Mouse (Mus musculus) kidney, postnatal 0 days (tissue): ENCODE results near the gene Grap. TPM values are rescaled to one million over a fixed set of nuclear protein-coding genes. Genes with fewer than 3 reads are reported as not detected.
"Not testable (repeated sequence)": the region's sequence is repeated elsewhere in the genome, so short reads cannot be mapped to it uniquely, and the experiment has no call there.

Source experiments
- ATAC-seq: fragments of 200-750 bp; cut with Nextera tagmentation; replicated peaks from 2 replicates; pipeline ENCODE4 v1.8.0; 2017; ENCODE audit warnings: low read depth, moderate number of reproducible peaks, moderate TSS enrichment, moderate library complexity; ENCODE audit not compliant: low FRiP score
- DNase-seq: peaks from one replicate; pipeline ENCODE4 v3.0.0-alpha.2; 2016; ENCODE audit warnings: low spot score
- H3K27ac ChIP-seq: fragments of 300-500 bp; sonication (generic); 2 replicates; pipeline ENCODE4 v1.5.1; 2014; ENCODE audit warnings: mild to moderate bottlenecking
- H3K27me3 ChIP-seq: fragments of 300-500 bp; sonication (generic); 2 replicates; pipeline ENCODE4 v1.6.1; 2014; ENCODE audit warnings: low read length, mixed read lengths; ENCODE audit not compliant: insufficient read depth
- H3K36me3 ChIP-seq: fragments of 300-500 bp; sonication (generic); 2 replicates; pipeline ENCODE4 v1.6.1; 2014; ENCODE audit warnings: low read length, mixed read lengths; ENCODE audit not compliant: insufficient read depth
- H3K4me1 ChIP-seq: fragments of 300-500 bp; sonication (generic); replicated peaks from 2 replicates; pipeline ENCODE4 v1.6.1; 2014; ENCODE audit warnings: antibody characterized with exemption, low read length, mixed read lengths; ENCODE audit not compliant: insufficient read depth
- H3K4me2 ChIP-seq: fragments of 300-500 bp; sonication (generic); 2 replicates; pipeline ENCODE4 v1.6.1; 2014; ENCODE audit warnings: mild to moderate bottlenecking, low read length, moderate library complexity, mixed read lengths
- H3K4me3 ChIP-seq: fragments of 300-500 bp; sonication (generic); replicated peaks from 2 replicates; pipeline ENCODE4 v1.5.1; 2014; ENCODE audit warnings: low read depth, low read length
- H3K9ac ChIP-seq: fragments of 300-500 bp; sonication (generic); 2 replicates; pipeline ENCODE4 v1.6.1; 2014; ENCODE audit warnings: low read depth, low read length
- H3K9me3 ChIP-seq: fragments of 300-500 bp; sonication (generic); replicated peaks from 2 replicates; pipeline ENCODE4 v1.6.1; 2016; ENCODE audit warnings: low read length, inconsistent platforms, mixed read lengths
- CTCF ChIP-seq: IDR thresholded peaks from 2 replicates; pipeline ENCODE4 v1.5.1; 2016; ENCODE audit warnings: antibody characterized with exemption, low read depth, mild to moderate bottlenecking, moderate library complexity
- WGBS: fragments of 180-500 bp; shearing (Covaris S2); extraction: QIAGEN DNeasy Blood & Tissue Kit; methylation state at CpG from one replicate; pipeline ENCODE4 v1.1.7; 2014; 5-methylcytosine and 5-hydroxymethylcytosine counted together
- polyA plus RNA-seq: library from polyadenylated mRNA; unstranded; fragments of >200 nt; fragmentation: Nextera tagmentation; extraction: Ambion mirVana; gene quantifications from 2 replicates; pipeline ENCODE4 v1.2.1, GENCODE M21; 2015

Grap gene
- polyA plus RNA-seq, 1 experiment from 2014 or later, result 8.2 TPM

DNA sequence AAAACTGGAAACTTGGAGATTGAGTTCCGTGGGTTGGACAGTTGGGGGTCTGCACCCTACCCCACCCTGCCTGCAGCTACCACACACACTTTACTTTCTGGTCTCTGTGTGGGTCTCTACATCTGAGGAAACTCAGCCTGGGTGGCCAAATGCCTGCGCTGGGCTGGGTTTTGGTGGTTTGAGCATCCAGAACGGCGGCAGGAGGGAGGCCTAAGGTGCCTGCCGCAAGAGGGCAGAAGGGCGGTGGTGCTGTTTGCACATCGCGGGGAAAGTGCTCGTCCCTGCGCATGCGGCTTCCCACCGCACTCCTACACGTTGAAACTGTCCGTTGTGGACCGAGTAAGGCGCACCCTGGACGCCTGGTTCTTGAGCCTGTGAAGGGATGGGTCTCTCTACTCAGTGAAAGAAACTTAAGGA is 32.8 kb upstream of the Grap start:
- peak; percentile 37 for ATAC-seq
- H3K4me3 ChIP-seq, result peak overlapping the region; percentile 35
- peak overlapping the region; percentile 57 for H3K27ac ChIP-seq
- WGBS, result under 1% methylated on average over 17 of the region's 17 CpGs
- 0 out of 2 replicates have a peak, but pooled peaks cover 4% of the 10 kb centered on the region for H3K4me1 ChIP-seq
- TF ChIP-seq CTCF, result peak; percentile 82
- peak; percentile 93 for DNase-seq
- no peaks in the 10 kb centered on the region for H3K27me3 ChIP-seq
- H3K9me3 ChIP-seq, result no peaks in the 10 kb centered on the region
- H3K9ac ChIP-seq, result peak overlapping the region; percentile 59
- peak overlapping the region; percentile 72 for H3K4me2 ChIP-seq
- H3K36me3 ChIP-seq, result no peaks in the 10 kb centered on the region

DNA sequence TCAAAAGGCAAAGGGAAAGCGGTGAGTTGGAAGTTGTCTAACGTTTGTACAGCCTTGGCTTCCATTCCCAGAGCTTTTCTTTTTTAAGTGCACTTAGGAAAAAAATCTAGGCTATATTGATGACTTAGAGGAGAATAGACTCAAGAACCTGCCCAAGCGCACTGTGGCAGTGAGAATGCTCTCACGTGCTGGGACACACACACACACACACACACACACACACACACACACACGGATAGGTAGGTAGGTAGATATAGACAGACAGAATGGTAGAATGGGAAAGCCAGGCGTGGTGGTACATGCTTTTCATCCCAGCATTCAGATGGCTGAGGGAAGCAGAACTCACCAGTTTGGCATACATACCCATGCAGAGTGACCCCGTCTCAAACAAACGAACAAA is 32.3 kb upstream of the Grap start:
- no peak for DNase-seq
- Histone ChIP-seq H3K4me3 (peak overlapping the region; percentile 35), H3K9me3 (no peaks in the 10 kb centered on the region), H3K36me3 (no peaks in the 10 kb centered on the region), H3K4me2 (peak overlapping the region; percentile 72), H3K9ac (peak overlapping the region; percentile 59; the same call in 1 of the 2 replicates), H3K27me3 (no peaks in the 10 kb centered on the region), H3K4me1 (0 out of 2 replicates have a peak, but pooled peaks cover 1% of the 10 kb centered on the region), H3K27ac (no peak overlapping the region)
- ATAC-seq, result no peak
- no peak for TF ChIP-seq CTCF
- WGBS, result 69% methylated on average over 8 of the region's 8 CpGs

DNA sequence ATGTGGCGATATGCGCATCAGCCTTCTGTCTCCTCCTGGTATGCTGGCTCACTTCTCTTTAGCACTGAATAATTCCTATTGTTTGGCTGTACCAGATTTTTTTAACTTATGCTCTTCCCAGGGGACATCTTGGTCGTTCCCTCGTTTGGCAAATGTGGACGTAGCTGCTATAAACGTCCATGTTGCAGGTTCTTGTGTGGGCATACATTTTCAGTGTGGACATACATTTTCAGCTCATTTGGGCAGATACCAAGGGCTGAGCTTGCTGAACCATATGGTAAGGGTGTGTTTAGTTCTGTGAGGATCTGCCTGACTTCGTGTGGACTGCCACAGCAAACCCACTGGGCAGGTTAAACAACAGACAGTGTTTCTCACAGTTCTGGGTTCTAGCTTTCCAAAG is 27.9 kb upstream of the Grap start:
- no peak for ATAC-seq
- WGBS, result 74% methylated on average over 7 of the region's 7 CpGs
- TF ChIP-seq CTCF, result no peak

DNA sequence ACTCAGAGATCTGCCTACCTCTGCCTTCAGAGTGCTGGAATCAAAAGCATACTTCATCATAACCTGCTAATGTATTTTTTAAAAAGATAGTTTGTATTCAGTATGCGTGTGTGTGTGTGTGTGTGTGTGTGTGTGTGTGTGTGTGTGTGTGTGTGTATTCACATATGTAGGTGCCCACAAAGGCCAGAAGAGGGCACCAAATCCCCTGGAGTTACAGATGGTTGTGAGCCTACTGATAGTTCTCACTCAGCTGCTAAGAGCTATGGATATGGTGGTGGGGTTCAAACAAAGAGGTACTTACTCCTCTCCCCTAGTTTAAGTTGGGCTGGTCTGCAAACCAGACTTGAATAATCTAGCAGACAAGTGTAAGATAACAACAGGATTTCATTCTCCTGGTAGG is 26.6 kb upstream of the Grap start:
- H3K9ac ChIP-seq, result no peak overlapping the region
- WGBS, result 92% methylated on average over 1 of the region's 1 CpGs
- no peaks in the 10 kb centered on the region for H3K27me3 ChIP-seq
- H3K36me3 ChIP-seq, result no peaks in the 10 kb centered on the region
- no peak overlapping the region for H3K4me3 ChIP-seq
- H3K4me2 ChIP-seq, result no peak overlapping the region
- ATAC-seq (no peak), DNase-seq (no peak)
- no peaks in the 10 kb centered on the region for H3K4me1 ChIP-seq
- TF ChIP-seq CTCF, result no peak
- H3K27ac ChIP-seq, result no peak overlapping the region
- no peaks in the 10 kb centered on the region for H3K9me3 ChIP-seq

More for the DNA sequence above, 27.9 kb upstream of the Grap start:
- no peak overlapping the region for H3K4me3 ChIP-seq
- H3K4me2 ChIP-seq, result no peak overlapping the region
- H3K27me3 ChIP-seq, result no peaks in the 10 kb centered on the region
- no peaks in the 10 kb centered on the region for H3K36me3 ChIP-seq
- no peak for DNase-seq
- H3K9me3 ChIP-seq, result no peaks in the 10 kb centered on the region
- H3K27ac ChIP-seq, result no peak overlapping the region
- no peaks in the 10 kb centered on the region for H3K4me1 ChIP-seq
- H3K9ac ChIP-seq, result no peak overlapping the region

GRCm38 (mm10) chr11:61629621-61630020 is 23.4 kb upstream of the Grap start:
- Histone ChIP-seq H3K36me3 (no peaks in the 10 kb centered on the region), H3K9me3 (no peaks in the 10 kb centered on the region), H3K4me1 (no peaks in the 10 kb centered on the region), H3K9ac (no peak overlapping the region), H3K27ac (no peak overlapping the region), H3K27me3 (no peaks in the 10 kb centered on the region), H3K4me3 (no peak overlapping the region), H3K4me2 (no peak overlapping the region)
- ATAC-seq (no peak), DNase-seq (no peak)
- peak; percentile 69 for TF ChIP-seq CTCF
- WGBS, result 59% methylated on average over 3 of the region's 3 CpGs

GRCm38 (mm10) chr11:61636309-61636708 is 16.8 kb upstream of the Grap start:
- H3K36me3 ChIP-seq, H3K4me2 ChIP-seq, H3K9ac ChIP-seq, DNase-seq, ATAC-seq, H3K27ac ChIP-seq, H3K4me3 ChIP-seq, H3K9me3 ChIP-seq, H3K4me1 ChIP-seq, H3K27me3 ChIP-seq: not testable (repeated sequence)
- 69% methylated on average over 3 of the region's 4 CpGs for WGBS

GRCm38 (mm10) chr11:61637413-61637812 is 15.7 kb upstream of the Grap start:
- H3K9ac ChIP-seq, result no peak overlapping the region
- H3K27me3 ChIP-seq, result no peaks in the 10 kb centered on the region
- ATAC-seq (0 out of 2 replicates have a peak, but pooled peaks have one; percentile 13), DNase-seq (no peak)
- no peaks in the 10 kb centered on the region for H3K4me1 ChIP-seq
- no peak overlapping the region for H3K4me3 ChIP-seq
- no peaks in the 10 kb centered on the region for H3K9me3 ChIP-seq
- no peak overlapping the region for H3K27ac ChIP-seq
- H3K36me3 ChIP-seq, result no peaks in the 10 kb centered on the region
- 44% methylated on average over 1 of the region's 1 CpGs for WGBS
- no peak overlapping the region for H3K4me2 ChIP-seq
- no peak for TF ChIP-seq CTCF
